8 mouse cellular contexts compared by ENCODE assay signal in genomic region chr2:5614896-5615295, GRCm38 (mm10).
DNase-seq lines count a peak whose midpoint lies in the region; ATAC-seq lines count a peak whose summit lies in the region.

No protein-coding gene starts in this region.

- H3K9me3 ChIP-seq in intestine, embryonic 16.5 days (ENCODE audit: control insufficient read depth, low read length), result no peaks in the 10 kb centered on the region
- no peaks in the 10 kb centered on the region for H3K9me3 ChIP-seq in forebrain, embryonic 10.5 days

- 60% methylated on average over 3 of the region's 3 CpGs for WGBS in intestine, embryonic 16.5 days
- WGBS in forebrain, embryonic 10.5 days, result 91% methylated on average over 3 of the region's 3 CpGs

- H3K4me2 ChIP-seq in intestine, embryonic 16.5 days (ENCODE audit: low read depth, low read length), result no peak overlapping the region

- no peak overlapping the region for H3K4me3 ChIP-seq in intestine, embryonic 16.5 days (ENCODE audit: low read length)
- H3K4me3 ChIP-seq in forebrain, embryonic 10.5 days, result no peak overlapping the region

- no peaks in the 10 kb centered on the region for H3K36me3 ChIP-seq in intestine, embryonic 16.5 days (ENCODE audit: control insufficient read depth, insufficient read depth, low read length)
- no peaks in the 10 kb centered on the region for H3K36me3 ChIP-seq in forebrain, embryonic 10.5 days (replicated peaks)

- H3K27ac ChIP-seq in intestine, embryonic 16.5 days (ENCODE audit: low read length), result no peak overlapping the region
- H3K27ac ChIP-seq in forebrain, embryonic 10.5 days, result no peak overlapping the region

- peak; percentile 34 for DNase-seq in cerebellum, adult 9-10 months
- no peak for DNase-seq in cerebellum, adult 11-12 months
- peak; percentile 47 for DNase-seq in retina, postnatal 1 day
- no peak for DNase-seq in retina, embryonic 14.5 days (ENCODE audit: low spot score)
- peak; percentile 69 to 70 for DNase-seq in frontal cortex, postnatal 36 days (ENCODE audit: low spot score in 2 of 2)
- DNase-seq in forebrain, embryonic 10.5 days (ENCODE audit: extremely low spot score, low spot score), result no peak

- ATAC-seq in intestine, embryonic 16.5 days, result peak; percentile 63
- ATAC-seq in megakaryocyte-erythroid progenitor cell, adult 5-6 weeks (replicated peaks; ENCODE audit: low FRiP score, low TSS enrichment, poor library complexity, severe bottlenecking), result peak; percentile 68

- H3K27me3 ChIP-seq in intestine, embryonic 16.5 days (replicated peaks; ENCODE audit: control insufficient read depth, insufficient read depth, low read length), result no peaks in the 10 kb centered on the region
- H3K27me3 ChIP-seq in forebrain, embryonic 10.5 days (ENCODE audit: poor library complexity, severe bottlenecking), result no peaks in the 10 kb centered on the region; the same call in 1 of the 2 replicates

- peaks cover 58% of the 10 kb centered on the region for H3K4me1 ChIP-seq in intestine, embryonic 16.5 days (ENCODE audit: control insufficient read depth, insufficient read depth, low read length)
- H3K4me1 ChIP-seq in forebrain, embryonic 10.5 days, result peaks cover 28% of the 10 kb centered on the region

- H3K9ac ChIP-seq in intestine, embryonic 16.5 days (ENCODE audit: low read depth, low read length), result no peak overlapping the region

Comparison
In these comparisons a context has a peak if more than half of its experiments do, and no peak if none do; other contexts are left out.
1. DNase-seq: peak in cerebellum, adult 9-10 months (single experiment), retina, postnatal 1 day (single experiment) and frontal cortex, postnatal 36 days (2 of 2); none in cerebellum, adult 11-12 months (single experiment), retina, embryonic 14.5 days (single experiment) and forebrain, embryonic 10.5 days (single experiment).